Mouse (Mus musculus) cortical plate, adult 2 months (tissue): ENCODE results near the gene Inpp5f.

Experiments
- CTCF ChIP-seq: fragments of 200-500 bp; IDR thresholded peaks from 2 replicates; pipeline ENCODE4 v1.5.1; 2011; ENCODE audit warnings: mild to moderate bottlenecking, control low read depth, low read length; ENCODE audit not compliant: insufficient read depth; ENCODE audit errors: extremely low read depth
- POLR2A ChIP-seq: fragments of 200-500 bp; IDR thresholded peaks from 2 replicates; pipeline ENCODE4 v1.6.1; 2011; ENCODE audit warnings: mild to moderate bottlenecking, low read length, control low read depth; ENCODE audit not compliant: insufficient read depth; ENCODE audit errors: extremely low read depth

- TF ChIP-seq CTCF (no peak), POLR2A (no peak)
These were observed 57.7 kb downstream of the Inpp5f start for GRCm38 (mm10) chr7:128668831-128669230.
